Mouse (Mus musculus) forebrain, postnatal 0 days (tissue): ENCODE data around the gene Gas1. TPM values are rescaled to one million over a fixed set of nuclear protein-coding genes. Genes with fewer than 3 reads are reported as not detected.

ENCODE experiments used
- ATAC-seq: fragments of 200-750 bp; cut with Nextera tagmentation; 2 replicates; pipeline ENCODE4 v1.8.0; 2017; ENCODE audit warnings: mild to moderate bottlenecking, moderate library complexity
- DNase-seq: peaks from one replicate; pipeline ENCODE4 v3.0.0-alpha.2; 2015
- H3K27ac ChIP-seq: fragments of 300-500 bp; sonication (generic); 2 replicates; pipeline ENCODE4 v1.5.1; 2014; ENCODE audit warnings: low read depth, mild to moderate bottlenecking, antibody characterized with exemption, low read length, moderate library complexity, mixed read lengths
- H3K27me3 ChIP-seq: fragments of 300-500 bp; sonication (generic); 2 replicates; pipeline ENCODE4 v1.6.1; 2014; ENCODE audit warnings: mild to moderate bottlenecking, low read length, mixed read lengths; ENCODE audit not compliant: insufficient read depth
- H3K36me3 ChIP-seq: fragments of 300-500 bp; sonication (generic); 2 replicates; pipeline ENCODE4 v1.6.1; 2014; ENCODE audit warnings: mild to moderate bottlenecking, moderate library complexity; ENCODE audit not compliant: insufficient read depth
- H3K4me1 ChIP-seq: fragments of 300-500 bp; sonication (generic); 2 replicates; pipeline ENCODE4 v1.6.1; 2014; ENCODE audit warnings: antibody characterized with exemption; ENCODE audit not compliant: insufficient read depth
- H3K4me2 ChIP-seq: fragments of 300-500 bp; sonication (generic); 2 replicates; pipeline ENCODE4 v1.6.1; 2014; ENCODE audit warnings: low read depth, mild to moderate bottlenecking, moderate library complexity
- H3K4me3 ChIP-seq: fragments of 300-500 bp; sonication (generic); 2 replicates; pipeline ENCODE4 v1.5.1; 2014; ENCODE audit warnings: low read depth, low read length, mixed read lengths
- H3K9ac ChIP-seq: fragments of 300-500 bp; sonication (generic); 2 replicates; pipeline ENCODE4 v1.6.1; 2014; ENCODE audit warnings: mild to moderate bottlenecking
- H3K9me3 ChIP-seq: fragments of 300-500 bp; sonication (generic); 2 replicates; pipeline ENCODE4 v1.6.1; 2016; ENCODE audit warnings: low read length
- CTCF ChIP-seq: sonication (generic); IDR thresholded peaks from 2 replicates; pipeline ENCODE4 v1.5.1; 2016; ENCODE audit warnings: antibody characterized with exemption, control low read depth, low read depth
- WGBS: fragments of 180-500 bp; shearing (Covaris S2); extraction: QIAGEN DNeasy Blood & Tissue Kit; methylation state at CpG from one replicate; pipeline ENCODE4 v1.1.7; 2014; 5-methylcytosine and 5-hydroxymethylcytosine counted together
- polyA plus RNA-seq: library from polyadenylated mRNA; unstranded; fragments of >200 nt; fragmentation: Nextera tagmentation; extraction: Ambion mirVana; gene quantifications from 2 replicates; pipeline ENCODE4 v1.2.1, GENCODE M21; 2015
- total RNA-seq: library from RNA; depleted of rRNA; stranded (reverse); fragments of >200 nt; gene quantifications from 2 replicates; pipeline ENCODE4 v1.2.3, GENCODE M21; 2014

Gene Gas1
- total and polyA plus RNA-seq, 2 experiments from 2014 or later: 22.4 to 40.9 TPM

- H3K27ac ChIP-seq: no peak overlapping the region
- DNase-seq (no peak), ATAC-seq (no peak)
Observed at GRCm38 (mm10) chr13:60173591-60174524, 3.3 kb downstream of the Gas1 start.

GRCm38 (mm10) chr13:60173186-60173585, 4.0 kb downstream of the Gas1 start:
- H3K9me3 ChIP-seq: no peaks in the 10 kb centered on the region
- H3K36me3 ChIP-seq: no peaks in the 10 kb centered on the region
- no peak overlapping the region for H3K9ac ChIP-seq
- DNase-seq: no peak
- H3K27me3 ChIP-seq: peaks cover 8% of the 10 kb centered on the region; the same call in 1 of the 2 replicates
- no peak overlapping the region for H3K4me2 ChIP-seq
- no peak for TF ChIP-seq CTCF
- ATAC-seq: no peak
- H3K4me1 ChIP-seq: no peaks in the 10 kb centered on the region
- no peak overlapping the region for H3K27ac ChIP-seq
- 0 out of 2 replicates have a peak overlapping the region, but pooled peaks have one; percentile 6 for H3K4me3 ChIP-seq
- 2% methylated on average over 3 of the region's 3 CpGs for WGBS

More at GRCm38 (mm10) chr13:60173591-60174524, 3.3 kb downstream of the Gas1 start:
- 8% methylated on average over 12 of the region's 12 CpGs for WGBS
- H3K9me3 ChIP-seq: no peaks in the 10 kb centered on the region
- H3K4me2 ChIP-seq: peak overlapping the region; percentile 95
- peak overlapping the region; percentile 73; the same call in 1 of the 2 replicates for H3K4me3 ChIP-seq
- TF ChIP-seq CTCF: no peak
- H3K27me3 ChIP-seq: peaks cover 8% of the 10 kb centered on the region; the same call in 1 of the 2 replicates
- H3K36me3 ChIP-seq: no peaks in the 10 kb centered on the region
- H3K4me1 ChIP-seq: no peaks in the 10 kb centered on the region
- H3K9ac ChIP-seq: no peak overlapping the region

- no peaks in the 10 kb centered on the region for H3K36me3 ChIP-seq
- DNase-seq (no peak), ATAC-seq (no peak)
- no peak overlapping the region for H3K9ac ChIP-seq
- WGBS: 22% methylated on average over 7 of the region's 7 CpGs
- peaks cover 8% of the 10 kb centered on the region; the same call in 1 of the 2 replicates for H3K27me3 ChIP-seq
- H3K4me3 ChIP-seq: no peak overlapping the region
- H3K27ac ChIP-seq: no peak overlapping the region
- no peak for TF ChIP-seq CTCF
- no peaks in the 10 kb centered on the region for H3K9me3 ChIP-seq
- no peak overlapping the region for H3K4me2 ChIP-seq
- H3K4me1 ChIP-seq: no peaks in the 10 kb centered on the region
Observed at GRCm38 (mm10) chr13:60172366-60173017, 4.7 kb downstream of the Gas1 start.

GRCm38 (mm10) chr13:60171781-60172180, 5.4 kb downstream of the Gas1 start:
- no peak overlapping the region for H3K4me2 ChIP-seq
- H3K9ac ChIP-seq: no peak overlapping the region
- no peaks in the 10 kb centered on the region for H3K4me1 ChIP-seq
- H3K27me3 ChIP-seq: peaks cover 8% of the 10 kb centered on the region; the same call in 1 of the 2 replicates
- no peak overlapping the region for H3K27ac ChIP-seq
- H3K9me3 ChIP-seq: no peaks in the 10 kb centered on the region
- no peak for TF ChIP-seq CTCF
- DNase-seq: no peak
- ATAC-seq: no peak
- no peak overlapping the region for H3K4me3 ChIP-seq
- H3K36me3 ChIP-seq: no peaks in the 10 kb centered on the region
- WGBS: 69% methylated on average over 8 of the region's 8 CpGs

- Histone ChIP-seq H3K27me3 (peaks cover 8% of the 10 kb centered on the region; the same call in 1 of the 2 replicates), H3K4me1 (no peaks in the 10 kb centered on the region), H3K36me3 (no peaks in the 10 kb centered on the region), H3K9ac (no peak overlapping the region), H3K4me2 (no peak overlapping the region), H3K9me3 (no peaks in the 10 kb centered on the region), H3K4me3 (no peak overlapping the region), H3K27ac (no peak overlapping the region)
- TF ChIP-seq CTCF: no peak
- WGBS: 32% methylated on average over 21 of the region's 21 CpGs
- ATAC-seq: no peak
- DNase-seq: no peak
Observed at GRCm38 (mm10) chr13:60170898-60171715, 6.1 kb downstream of the Gas1 start.

GRCm38 (mm10) chr13:60169026-60169425, 8.1 kb downstream of the Gas1 start:
- no peaks in the 10 kb centered on the region for H3K9me3 ChIP-seq
- H3K4me3 ChIP-seq: no peak overlapping the region
- peaks cover 8% of the 10 kb centered on the region; the same call in 1 of the 2 replicates for H3K27me3 ChIP-seq
- H3K36me3 ChIP-seq: no peaks in the 10 kb centered on the region
- H3K27ac ChIP-seq: no peak overlapping the region
- TF ChIP-seq CTCF: no peak
- no peaks in the 10 kb centered on the region for H3K4me1 ChIP-seq
- no peak overlapping the region for H3K4me2 ChIP-seq
- WGBS: 100% methylated on average over 2 of the region's 2 CpGs
- ATAC-seq (no peak), DNase-seq (no peak)
- no peak overlapping the region for H3K9ac ChIP-seq
